Mouse (Mus musculus) kidney, adult 2 months (tissue): ENCODE results near the gene Dnajb12. TPM values are rescaled to one million over a fixed set of nuclear protein-coding genes. Genes with fewer than 3 reads are reported as not detected.
A peak's percentile ranks its signal among the peaks of the same experiment; 100 is the strongest.

ENCODE experiments used
- DNase-seq: peaks from one replicate; pipeline ENCODE4 v3.0.0; 2021
- H3K27ac ChIP-seq: fragments of 200-500 bp; 2 replicates; pipeline ENCODE4 v1.5.1; 2012; ENCODE audit warnings: low read depth, low read length, control low read depth, inconsistent platforms; ENCODE audit not compliant: insufficient read depth
- H3K27me3 ChIP-seq: fragments of 200-500 bp; replicated peaks from 2 replicates; pipeline ENCODE4 v1.6.1; 2012; ENCODE audit warnings: mild to moderate bottlenecking, moderate library complexity, low read length, inconsistent platforms; ENCODE audit not compliant: control insufficient read depth, insufficient read depth
- H3K36me3 ChIP-seq: fragments of 200-500 bp; 2 replicates; pipeline ENCODE4 v1.6.1; 2012; ENCODE audit warnings: mild to moderate bottlenecking, moderate library complexity, low read length, inconsistent platforms; ENCODE audit not compliant: control insufficient read depth, insufficient read depth
- H3K4me1 ChIP-seq: fragments of 200-500 bp; 2 replicates; pipeline ENCODE4 v1.6.1; 2011; ENCODE audit warnings: low read length; ENCODE audit not compliant: control insufficient read depth, insufficient read depth
- H3K4me3 ChIP-seq: fragments of 200-500 bp; 2 replicates; pipeline ENCODE4 v1.5.1; 2011; ENCODE audit warnings: mild to moderate bottlenecking, low read depth, low read length, control low read depth; ENCODE audit not compliant: insufficient read depth
- CTCF ChIP-seq: fragments of 200-500 bp; conservative IDR thresholded peaks from 2 replicates; pipeline ENCODE4 v1.5.1; 2011; ENCODE audit warnings: low read depth, mild to moderate bottlenecking, control low read depth, low read length, moderate library complexity, mixed read lengths; ENCODE audit not compliant: insufficient read depth, insufficient read length
- POLR2A ChIP-seq: fragments of 200-500 bp; IDR thresholded peaks from one replicate; pipeline ENCODE4 v1.6.1; 2011; ENCODE audit warnings: low read depth, low read length, control low read depth
- WGBS: fragments of 180-500 bp; shearing (Covaris S2); methylation state at CpG from one replicate; pipeline ENCODE4 v1.1.7; 2018; 5-methylcytosine and 5-hydroxymethylcytosine counted together
- polyA plus RNA-seq: library from polyadenylated mRNA; depleted of rRNA; stranded (reverse); fragments of >200 nt; gene quantifications from 2 replicates; pipeline ENCODE4 v1.2.3, GENCODE M21; 2012

The Dnajb12 gene
- polyA plus RNA-seq, 1 experiment: 85.8 TPM

DNA sequence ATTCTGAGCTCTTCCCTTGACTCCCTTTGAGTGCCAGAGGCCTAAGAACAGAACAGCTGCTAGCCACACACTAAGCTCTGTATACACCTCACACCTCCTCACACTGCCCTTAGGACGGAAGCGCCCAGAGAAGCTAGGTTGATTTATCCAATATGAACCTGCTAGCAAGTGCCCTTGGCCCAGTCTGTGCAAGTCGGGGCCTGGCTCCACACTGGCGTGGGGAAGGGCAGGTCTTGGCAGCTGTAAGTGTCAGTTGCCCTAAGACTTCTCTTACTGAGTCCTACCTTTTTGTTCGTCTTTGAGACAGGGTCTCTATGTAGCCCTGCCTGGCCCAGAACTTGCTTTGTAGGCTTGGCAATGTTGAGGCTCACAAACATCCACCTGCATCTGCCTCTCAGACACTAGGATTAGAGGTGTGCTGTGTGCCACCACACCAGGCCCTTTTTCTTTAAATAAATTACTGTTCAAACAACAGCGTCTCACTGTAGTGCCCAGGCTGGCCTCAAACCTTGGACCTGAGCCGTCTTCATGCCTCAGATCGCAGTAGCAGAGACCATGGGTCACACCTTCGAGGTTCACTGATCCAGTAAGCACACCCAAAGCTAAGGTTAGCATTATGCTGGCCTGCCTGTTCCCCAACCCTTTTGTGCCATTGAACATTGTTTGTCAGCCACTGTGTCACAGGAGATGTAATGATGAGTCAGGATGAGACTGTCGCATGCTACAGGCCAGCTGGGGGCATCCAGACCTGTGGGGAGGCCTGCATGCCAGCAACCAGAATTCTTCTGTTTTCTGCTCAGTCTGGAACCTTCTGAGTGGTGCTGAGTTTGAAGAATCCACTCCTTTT, 5.2 kb downstream of the Dnajb12 start:
- DNase-seq: peak; percentile 88

DNA sequence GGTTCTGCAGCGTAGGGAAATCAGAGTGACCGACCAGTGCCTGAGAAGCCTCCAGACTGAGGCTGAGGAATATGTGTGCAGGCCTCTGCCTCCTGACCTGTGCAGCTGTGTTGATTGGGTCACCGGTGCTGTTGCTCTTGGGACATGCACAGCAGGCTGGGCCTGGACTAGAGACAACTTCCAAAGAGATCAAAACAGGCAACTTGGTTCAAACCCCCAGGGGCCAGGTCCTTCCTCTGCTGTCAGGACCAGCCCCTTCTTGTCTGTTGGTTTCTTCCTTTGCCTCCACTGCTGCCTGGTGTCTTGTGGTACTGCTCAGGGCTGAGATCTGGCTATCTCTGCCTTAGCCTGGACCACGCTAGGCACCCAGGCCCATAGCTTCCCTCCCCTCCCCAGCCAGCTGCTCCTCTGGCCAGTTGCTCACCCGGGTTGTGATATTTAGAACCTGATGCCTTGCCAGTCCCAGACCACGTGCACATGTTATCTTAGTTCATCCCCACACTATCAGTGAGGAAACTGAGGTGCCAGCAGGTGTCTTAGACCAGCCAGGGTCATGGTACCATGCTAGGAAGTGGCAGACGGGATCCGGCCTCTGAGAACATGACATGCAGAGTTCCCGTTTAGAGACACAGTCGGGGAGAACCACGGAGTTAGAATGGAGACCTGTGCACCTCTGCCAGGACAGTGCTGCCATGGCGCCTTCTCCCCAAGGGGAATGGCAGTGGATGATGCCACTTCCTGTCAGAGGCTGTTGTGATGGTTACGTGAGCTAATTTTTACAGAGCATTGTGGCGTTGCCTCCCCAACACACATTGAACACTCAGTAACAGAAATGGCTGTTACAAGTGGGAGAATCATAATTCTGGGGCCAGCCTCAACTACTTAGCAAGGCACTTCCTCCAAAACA, 6.1 kb downstream of the Dnajb12 start:
- no peaks in the 10 kb centered on the region for H3K36me3 ChIP-seq
- TF ChIP-seq CTCF (no peak), POLR2A (no peak)
- 69% methylated on average over 14 of the region's 14 CpGs for WGBS
- DNase-seq: no peak
- H3K27me3 ChIP-seq: no peaks in the 10 kb centered on the region
- peaks cover 34% of the 10 kb centered on the region for H3K4me1 ChIP-seq
- H3K4me3 ChIP-seq: no peak overlapping the region
- peak overlapping the region; percentile 30; the same call in 1 of the 2 replicates for H3K27ac ChIP-seq

More for the DNA sequence above, 5.2 kb downstream of the Dnajb12 start:
- Histone ChIP-seq H3K4me1 (peaks cover 34% of the 10 kb centered on the region), H3K4me3 (no peak overlapping the region), H3K36me3 (no peaks in the 10 kb centered on the region), H3K27ac (peak overlapping the region; percentile 44), H3K27me3 (no peaks in the 10 kb centered on the region)
- 63% methylated on average over 10 of the region's 10 CpGs for WGBS
- TF ChIP-seq POLR2A (no peak), CTCF (no peak)

DNA sequence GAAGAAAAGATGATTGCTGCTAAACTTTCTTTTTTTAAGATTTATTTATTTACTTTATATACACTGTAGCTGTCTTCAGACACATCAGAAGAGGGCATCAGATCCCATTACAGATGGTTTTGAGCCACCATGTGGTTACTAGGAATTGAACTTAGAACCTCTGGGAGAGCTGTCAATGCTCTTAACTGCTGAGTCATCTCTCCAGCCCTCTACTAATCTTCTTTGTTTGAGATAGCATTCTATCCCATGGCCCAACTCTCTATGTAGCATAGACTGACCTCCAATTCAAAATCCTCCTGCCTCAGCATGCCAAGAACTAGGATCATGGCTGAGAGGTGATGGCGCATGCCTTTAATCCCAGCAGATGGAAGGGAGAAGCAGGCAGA, 6.7 kb downstream of the Dnajb12 start:
- Histone ChIP-seq H3K36me3 (no peaks in the 10 kb centered on the region), H3K27ac (no peak overlapping the region), H3K4me3 (no peak overlapping the region), H3K4me1 (peaks cover 30% of the 10 kb centered on the region), H3K27me3 (no peaks in the 10 kb centered on the region)
- DNase-seq: no peak
- TF ChIP-seq CTCF (no peak), POLR2A (no peak)
- WGBS: 94% methylated on average over 1 of the region's 1 CpGs

DNA sequence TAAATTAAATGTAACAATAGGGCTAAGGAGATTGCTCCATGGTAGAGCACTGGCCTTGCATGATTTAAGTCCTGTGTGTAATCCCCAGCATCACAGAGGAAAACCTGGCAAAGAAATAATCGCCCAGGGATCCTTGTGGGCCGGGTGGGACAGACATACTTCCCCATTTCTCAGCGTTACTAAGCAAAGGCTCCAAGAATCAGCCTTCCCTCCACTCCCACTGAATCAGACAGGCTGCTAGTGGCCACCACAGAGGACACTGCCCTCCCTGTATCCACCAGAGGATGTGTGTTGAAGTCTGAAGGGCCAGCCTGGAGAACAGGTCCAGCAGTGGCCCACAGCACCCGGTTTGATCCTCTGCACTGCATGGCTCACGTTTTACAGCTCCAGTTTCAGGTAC, 8.1 kb downstream of the Dnajb12 start:
- no peaks in the 10 kb centered on the region for H3K36me3 ChIP-seq
- no peak overlapping the region for H3K27ac ChIP-seq
- H3K27me3 ChIP-seq: no peaks in the 10 kb centered on the region
- 88% methylated on average over 5 of the region's 5 CpGs for WGBS
- TF ChIP-seq CTCF: no peak
- TF ChIP-seq POLR2A: no peak
- H3K4me1 ChIP-seq: peaks cover 23% of the 10 kb centered on the region
- DNase-seq: no peak
- H3K4me3 ChIP-seq: no peak overlapping the region

GRCm38 (mm10) chr10:59889339-59889738, 10.0 kb downstream of the Dnajb12 start:
- Histone ChIP-seq H3K4me3 (no peak overlapping the region), H3K4me1 (peaks cover 14% of the 10 kb centered on the region), H3K27ac (no peak overlapping the region), H3K36me3 (no peaks in the 10 kb centered on the region), H3K27me3 (no peaks in the 10 kb centered on the region)
- DNase-seq: no peak
- TF ChIP-seq POLR2A (no peak), CTCF (no peak)
- WGBS: 82% methylated on average over 7 of the region's 7 CpGs

DNA sequence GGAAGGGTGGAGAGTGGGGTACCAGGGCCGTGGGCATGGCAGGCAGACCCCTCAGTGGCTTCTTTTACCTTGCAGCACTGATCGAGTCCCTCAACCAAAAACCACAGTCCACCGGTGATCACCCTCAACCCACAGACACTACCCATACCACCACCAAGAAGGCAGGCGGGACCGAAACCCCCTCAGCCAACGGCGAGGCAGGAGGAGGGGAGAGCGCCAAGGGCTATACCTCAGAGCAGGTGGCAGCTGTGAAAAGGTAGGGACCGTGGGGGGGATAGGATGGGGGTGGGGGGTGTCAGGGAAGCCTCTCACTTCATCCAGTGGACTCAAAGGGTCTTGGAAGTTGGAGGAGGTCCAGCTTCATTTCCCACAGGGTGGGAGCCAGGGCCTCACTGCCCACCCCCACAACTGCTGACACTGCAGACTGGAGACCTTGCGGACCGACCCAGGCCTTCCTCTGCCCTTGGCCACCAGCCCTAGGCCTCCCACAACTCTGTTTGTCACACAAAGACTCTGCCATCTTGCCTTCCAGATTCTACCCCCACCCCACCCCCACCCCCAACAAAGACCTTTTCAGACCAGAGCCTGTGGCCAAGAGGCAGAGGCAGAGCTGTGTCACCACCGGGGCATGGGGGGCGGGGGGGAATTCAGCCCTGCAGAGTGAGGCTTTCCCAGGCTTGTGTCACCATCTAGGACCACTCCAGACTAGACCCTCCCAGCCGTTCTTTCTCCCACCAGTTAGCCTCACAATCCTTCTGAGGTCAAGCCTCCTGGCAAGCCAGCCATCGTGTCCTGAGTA, 10.8 kb downstream of the Dnajb12 start:
- 81% methylated on average over 15 of the region's 15 CpGs for WGBS

DNA sequence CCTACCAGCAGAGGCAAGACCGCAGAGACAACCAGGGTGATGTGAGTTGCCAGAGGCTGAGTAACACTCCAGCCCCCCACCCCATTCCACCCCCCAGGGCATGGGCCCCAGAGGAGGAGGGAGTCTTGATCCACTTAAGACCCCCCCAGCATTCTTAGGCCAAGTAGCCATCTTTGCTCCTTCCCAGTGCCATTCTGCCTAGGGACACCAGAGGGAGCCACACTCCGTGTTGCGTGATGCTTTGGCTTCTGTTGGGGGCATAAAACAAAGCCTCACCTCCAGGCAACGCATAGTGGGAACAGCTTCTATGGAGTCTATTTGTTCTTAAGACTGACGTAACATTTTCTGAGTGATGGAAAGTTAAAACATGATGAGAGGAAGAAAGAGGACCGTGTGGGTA, 13.6 kb downstream of the Dnajb12 start:
- no peaks in the 10 kb centered on the region for H3K27me3 ChIP-seq
- no peaks in the 10 kb centered on the region for H3K4me1 ChIP-seq
- no peak overlapping the region for H3K4me3 ChIP-seq
- H3K27ac ChIP-seq: no peak overlapping the region
- peak; percentile 65 for DNase-seq
- no peak for TF ChIP-seq POLR2A
- TF ChIP-seq CTCF: peak; percentile 99
- WGBS: 42% methylated on average over 6 of the region's 6 CpGs
- H3K36me3 ChIP-seq: no peaks in the 10 kb centered on the region; the same call in 1 of the 2 replicates

More for the DNA sequence above, 10.8 kb downstream of the Dnajb12 start:
- H3K4me3 ChIP-seq: no peak overlapping the region
- no peak for DNase-seq
- H3K27me3 ChIP-seq: no peaks in the 10 kb centered on the region
- peaks cover 6% of the 10 kb centered on the region for H3K4me1 ChIP-seq
- H3K27ac ChIP-seq: no peak overlapping the region
- TF ChIP-seq POLR2A (no peak), CTCF (no peak)
- H3K36me3 ChIP-seq: no peaks in the 10 kb centered on the region
